In genomic region chr4:116160769-116161168, GRCm38 (mm10) we compare ENCODE assay signal across 19 mouse cellular contexts. TPM values are rescaled to one million over a fixed set of nuclear protein-coding genes. Genes with fewer than 3 reads are reported as not detected.
A peak's percentile ranks its signal among the peaks of the same experiment; 100 is the strongest.
DNase-seq lines count a peak whose midpoint lies in the region; ATAC-seq and TF ChIP-seq lines count a peak whose summit lies in the region.
"Had no signal": no experiment of that assay in that cellular context is flagged by ENCODE, and none has a peak within 500 bp of the region (broad histone marks: within the 10 kb centered on the region; RNA-seq: fewer than 3 reads in every experiment).

No protein-coding gene starts in this region.

- H3K4me2 ChIP-seq in heart, embryonic 14.5 days (ENCODE audit: low read length) = no peak overlapping the region
- no peak overlapping the region for H3K4me2 ChIP-seq in midbrain, embryonic 16.5 days (ENCODE audit: low read length)
- H3K4me2 ChIP-seq: hindbrain, embryonic 15.5 days had no signal

- peak overlapping the region; percentile 15 to 35; a peak in 3 of 4 replicates for H3K27ac ChIP-seq in heart, embryonic 14.5 days (replicated peaks in 1 of 2; ENCODE audit: control insufficient read depth in 1 of 2, insufficient read depth in 1 of 2, low read depth in 2 of 2, low read length in 2 of 2)
- H3K27ac ChIP-seq in testis, adult 2 months (ENCODE audit: control insufficient read depth, insufficient read depth, low read depth, low read length) = peak overlapping the region; percentile 67
- no peak overlapping the region for H3K27ac ChIP-seq in midbrain, embryonic 16.5 days (ENCODE audit: low read length)
- H3K27ac ChIP-seq: hindbrain, embryonic 15.5 days had no signal

- no peak overlapping the region for H3K9ac ChIP-seq in heart, embryonic 14.5 days (ENCODE audit: low read length)
- no peak overlapping the region for H3K9ac ChIP-seq in midbrain, embryonic 16.5 days (ENCODE audit: low read depth, low read length)
- H3K9ac ChIP-seq: hindbrain, embryonic 15.5 days had no signal

- H3K27me3 ChIP-seq in heart, embryonic 14.5 days (ENCODE audit: control insufficient read depth, insufficient read depth, low read length) = no peaks in the 10 kb centered on the region
- H3K27me3 ChIP-seq in testis, adult 2 months (ENCODE audit: control insufficient read depth, insufficient read depth, low read length) = no peaks in the 10 kb centered on the region
- no peaks in the 10 kb centered on the region for H3K27me3 ChIP-seq in midbrain, embryonic 16.5 days (ENCODE audit: control insufficient read depth, insufficient read depth, low read depth, low read length)
- H3K27me3 ChIP-seq: hindbrain, embryonic 15.5 days had no signal

- H3K4me1 ChIP-seq in heart, embryonic 14.5 days (ENCODE audit: control insufficient read depth in 2 of 2, insufficient read depth in 2 of 2, low read length in 2 of 2) = peaks cover 4 to 13% of the 10 kb centered on the region in 2 experiments; a peak in 3 of 4 replicates
- no peaks in the 10 kb centered on the region for H3K4me1 ChIP-seq in testis, adult 2 months (ENCODE audit: control insufficient read depth, insufficient read depth, low read length)
- no peaks in the 10 kb centered on the region for H3K4me1 ChIP-seq in midbrain, embryonic 16.5 days (ENCODE audit: control insufficient read depth, insufficient read depth, low read length)
- H3K4me1 ChIP-seq: hindbrain, embryonic 15.5 days had no signal

- ATAC-seq in heart, embryonic 14.5 days (ENCODE audit: insufficient number of reproducible peaks, insufficient read depth, low FRiP score, low read depth) = no peak
- ATAC-seq in midbrain, embryonic 16.5 days = no peak

- no peak for TF ChIP-seq CTCF in testis, adult 2 months (IDR thresholded peaks at IDR 0.05; ENCODE audit: control insufficient read depth, insufficient read depth, insufficient replicate concordance, low read depth, low read length)

- H3K9me3 ChIP-seq in heart, embryonic 14.5 days (ENCODE audit: control insufficient read depth, low read length) = no peaks in the 10 kb centered on the region
- H3K9me3 ChIP-seq in midbrain, embryonic 16.5 days (replicated peaks; ENCODE audit: control insufficient read depth, low read length, poor library complexity, severe bottlenecking) = no peaks in the 10 kb centered on the region
- H3K9me3 ChIP-seq: hindbrain, embryonic 15.5 days had no signal

- no peak for TF ChIP-seq POLR2A in testis, adult 2 months (IDR thresholded peaks at IDR 0.05; ENCODE audit: control insufficient read depth, low read depth, low read length)

- H3K4me3 ChIP-seq in heart, embryonic 14.5 days (ENCODE audit: control insufficient read depth in 1 of 2, insufficient read depth in 1 of 2, low read depth in 1 of 2, low read length in 2 of 2) = no peak overlapping the region
- no peak overlapping the region for H3K4me3 ChIP-seq in testis, adult 2 months (ENCODE audit: control insufficient read depth, low read depth, low read length)
- H3K4me3 ChIP-seq in midbrain, embryonic 16.5 days (ENCODE audit: low read depth, low read length) = no peak overlapping the region
- H3K4me3 ChIP-seq: erythroblast, embryonic 14.5 days; hindbrain, embryonic 15.5 days; myocyte had no signal

- WGBS in heart, embryonic 14.5 days = 46% methylated on average over 3 of the region's 3 CpGs
- WGBS in midbrain, embryonic 16.5 days = 79% methylated on average over 3 of the region's 3 CpGs

- DNase-seq in heart, postnatal 36 days = no peak
- DNase-seq in lung, postnatal 10 days = peak; percentile 41
- DNase-seq in lung, postnatal 14 days = no peak
- DNase-seq in left cerebral cortex, adult 9 months (ENCODE audit: low spot score in 2 of 2) = peak; percentile 74 to 91
- no peak for DNase-seq in cerebellum, postnatal 36 days
- DNase-seq: gastrocnemius, postnatal 14 days; lung, postnatal 4 days had no signal

- intact Hi-C loops in heart, postnatal 36 days (cut with DNase I) = loop anchor here (5.0 to 10.0 kb wide), 2 partner anchors 284 to 397 kb away; partner anchors contain the start of genes Gpbp1l1 and Tmem69

- peaks cover 49% of the 10 kb centered on the region for H3K36me3 ChIP-seq in heart, embryonic 14.5 days (ENCODE audit: control insufficient read depth, insufficient read depth, low read length)
- peaks cover 1% of the 10 kb centered on the region for H3K36me3 ChIP-seq in testis, adult 2 months (ENCODE audit: control insufficient read depth, insufficient read depth, low read length)
- peaks cover 31% of the 10 kb centered on the region for H3K36me3 ChIP-seq in midbrain, embryonic 16.5 days (ENCODE audit: control insufficient read depth, insufficient read depth, low read length)

RNA-seq across cellular contexts. Expression of gene Tspan1, which starts 6.6 kb away (rescaled TPM):
- polyA plus RNA-seq in heart, embryonic 14.5 days (2014; fragmentation: Nextera tagmentation; extraction: Ambion mirVana) = 0.19 TPM in 1 of 2 replicates, not detected in the other
- total RNA-seq in heart, postnatal 36 days (2021) = not detected
- 4.3 TPM in 2 replicates for polyA plus RNA-seq in testis, adult 2 months (2012; rRNA removed)
- not detected in 2 replicates for polyA plus RNA-seq in midbrain, embryonic 16.5 days (2015; fragmentation: Nextera tagmentation; extraction: Ambion mirVana)
- total RNA-seq: common myeloid progenitor, adult 5-6 weeks; gastrocnemius, postnatal 14 days had no signal
- polyA plus RNA-seq: activated CD4-positive, CD25-positive, alpha-beta regulatory T cell, adult 4 months; erythroblast, embryonic 14.5 days; limb, embryonic 14.5 days had no signal

RNA-seq across cellular contexts. Expression of gene Lurap1, which starts 9.6 kb away (rescaled TPM):
- polyA plus RNA-seq in heart, embryonic 14.5 days (2014; fragmentation: Nextera tagmentation; extraction: Ambion mirVana) = 2.2 and 2.7 TPM in 2 replicates
- total RNA-seq in heart, postnatal 36 days (2021) = 1 to 10 TPM; 4.6 to 5.1 TPM
- 30.3 and 36.1 TPM in 2 replicates for polyA plus RNA-seq in testis, adult 2 months (2012; rRNA removed)
- 2.1 and 3.1 TPM in 2 replicates for polyA plus RNA-seq in midbrain, embryonic 16.5 days (2015; fragmentation: Nextera tagmentation; extraction: Ambion mirVana)
- polyA plus RNA-seq: erythroblast, embryonic 14.5 days had no signal

RNA-seq across cellular contexts. Expression of gene 1700042G07Rik, which starts 12.4 kb away (rescaled TPM):
- not detected in 2 replicates for polyA plus RNA-seq in heart, embryonic 14.5 days (2014; fragmentation: Nextera tagmentation; extraction: Ambion mirVana)
- total RNA-seq in heart, postnatal 36 days (2021) = not detected
- polyA plus RNA-seq in testis, adult 2 months (2012; rRNA removed) = 696 and 816 TPM in 2 replicates
- polyA plus RNA-seq in midbrain, embryonic 16.5 days (2015; fragmentation: Nextera tagmentation; extraction: Ambion mirVana) = not detected in 2 replicates
- total RNA-seq: common myeloid progenitor, adult 5-6 weeks; gastrocnemius, postnatal 14 days; MEL had no signal
- polyA plus RNA-seq: activated CD4-positive, CD25-positive, alpha-beta regulatory T cell, adult 4 months; erythroblast, embryonic 14.5 days; hindbrain, embryonic 15.5 days; kidney, embryonic 16.5 days; limb, embryonic 14.5 days; myocyte; stomach, embryonic 16.5 days had no signal

RNA-seq across cellular contexts. Expression of gene Gm49337, which starts 12.4 kb away (rescaled TPM):
- polyA plus RNA-seq in heart, embryonic 14.5 days (2014; fragmentation: Nextera tagmentation; extraction: Ambion mirVana) = not detected in 2 replicates
- not detected for total RNA-seq in heart, postnatal 36 days (2021)
- not detected in 2 replicates for polyA plus RNA-seq in testis, adult 2 months (2012; rRNA removed)
- not detected in 2 replicates for polyA plus RNA-seq in midbrain, embryonic 16.5 days (2015; fragmentation: Nextera tagmentation; extraction: Ambion mirVana)
- total RNA-seq: MEL had no signal
- polyA plus RNA-seq: activated CD4-positive, CD25-positive, alpha-beta regulatory T cell, adult 4 months; erythroblast, embryonic 14.5 days; hindbrain, embryonic 15.5 days; kidney, embryonic 16.5 days; limb, embryonic 14.5 days; myocyte; stomach, embryonic 16.5 days had no signal

RNA-seq across cellular contexts. Expression of gene Pomgnt1, which starts 37.1 kb away (rescaled TPM):
- 66.3 and 66.4 TPM in 2 replicates for polyA plus RNA-seq in heart, embryonic 14.5 days (2014; fragmentation: Nextera tagmentation; extraction: Ambion mirVana)
- 10 to 100 TPM; 63.5 to 66.3 TPM for total RNA-seq in heart, postnatal 36 days (2021)
- polyA plus RNA-seq in testis, adult 2 months (2012; rRNA removed) = 111 and 113 TPM in 2 replicates
- polyA plus RNA-seq in midbrain, embryonic 16.5 days (2015; fragmentation: Nextera tagmentation; extraction: Ambion mirVana) = 63.1 and 68.8 TPM in 2 replicates

Comparison
In these comparisons a context has a peak if more than half of its experiments do, and no peak if none do; other contexts are left out.
1. DNase-seq: peak in lung, postnatal 10 days (single experiment) and left cerebral cortex, adult 9 months (2 of 2); none in heart, postnatal 36 days (0 of 2), lung, postnatal 14 days (single experiment) and cerebellum, postnatal 36 days (0 of 2).
2. RNA of gene 1700042G07Rik, which starts 12.4 kb away (polyA plus RNA-seq): 696 to 816 TPM in testis, adult 2 months; not detected in heart, embryonic 14.5 days and not detected in midbrain, embryonic 16.5 days; every median in the first group is over 100 times any median in the second.